Mouse (Mus musculus) hindbrain, embryonic 14.5 days (tissue): Measurements from ENCODE around the gene Gsg1. TPM values are rescaled to one million over a fixed set of nuclear protein-coding genes. Genes with fewer than 3 reads are reported as not detected.
A peak's percentile ranks its signal among the peaks of the same experiment; 100 is the strongest.

Source experiments
- ATAC-seq: fragments of 200-750 bp; cut with Nextera tagmentation; 2 replicates; pipeline ENCODE4 v1.8.0; 2017; ENCODE audit warnings: moderate number of reproducible peaks, mild to moderate bottlenecking, moderate TSS enrichment, moderate library complexity; ENCODE audit not compliant: low FRiP score
- DNase-seq: peaks from one replicate; pipeline ENCODE4 v3.0.0-alpha.2; 2015; ENCODE audit warnings: low spot score
- H3K27ac ChIP-seq: fragments of 300-500 bp; sonication (generic); 2 replicates; pipeline ENCODE4 v1.5.1; 2014; ENCODE audit warnings: mild to moderate bottlenecking, moderate library complexity
- H3K27me3 ChIP-seq: fragments of 300-500 bp; sonication (generic); 2 replicates; pipeline ENCODE4 v1.6.1; 2014; ENCODE audit warnings: mild to moderate bottlenecking, low read length, mixed read lengths; ENCODE audit not compliant: control insufficient read depth, insufficient read depth
- H3K36me3 ChIP-seq: fragments of 300-500 bp; sonication (generic); replicated peaks from 2 replicates; pipeline ENCODE4 v1.6.1; 2014; ENCODE audit not compliant: control insufficient read depth, insufficient read depth
- H3K4me1 ChIP-seq: fragments of 300-500 bp; sonication (generic); replicated peaks from 2 replicates; pipeline ENCODE4 v1.6.1; 2014; ENCODE audit warnings: antibody characterized with exemption, low read length, mixed read lengths; ENCODE audit not compliant: control insufficient read depth, insufficient read depth
- H3K4me2 ChIP-seq: fragments of 300-500 bp; sonication (generic); replicated peaks from 2 replicates; pipeline ENCODE4 v1.6.1; 2014; ENCODE audit warnings: mild to moderate bottlenecking, moderate library complexity
- H3K4me3 ChIP-seq: fragments of 300-500 bp; sonication (generic); replicated peaks from 2 replicates; pipeline ENCODE4 v1.5.1; 2014; ENCODE audit warnings: mild to moderate bottlenecking, low read length
- H3K9ac ChIP-seq: fragments of 300-500 bp; sonication (generic); 2 replicates; pipeline ENCODE4 v1.6.1; 2014
- H3K9me3 ChIP-seq: fragments of 300-500 bp; sonication (generic); 2 replicates; pipeline ENCODE4 v1.6.1; 2016; ENCODE audit warnings: low read length; ENCODE audit not compliant: control insufficient read depth
- WGBS: fragments of 180-500 bp; shearing (Covaris S2); extraction: QIAGEN DNeasy Blood & Tissue Kit; methylation state at CpG from one replicate; pipeline ENCODE4 v1.1.7; 2014; 5-methylcytosine and 5-hydroxymethylcytosine counted together
- polyA plus RNA-seq: library from polyadenylated mRNA; unstranded; fragments of >200 nt; fragmentation: Nextera tagmentation; extraction: Ambion mirVana; gene quantifications from 2 replicates; pipeline ENCODE4 v1.2.1, GENCODE M21; 2014

The Gsg1 gene
- polyA plus RNA-seq, 1 experiment from 2014 or later = 0.15 TPM

- DNase-seq (no peak), ATAC-seq (no peak)
- H3K4me3 ChIP-seq = no peak overlapping the region
- H3K9me3 ChIP-seq = peaks cover 4% of the 10 kb centered on the region; the same call in 1 of the 2 replicates
- H3K36me3 ChIP-seq = no peaks in the 10 kb centered on the region; the same call in 1 of the 2 replicates
- no peaks in the 10 kb centered on the region for H3K27me3 ChIP-seq
- peaks cover 9% of the 10 kb centered on the region; the same call in 1 of the 2 replicates for H3K4me1 ChIP-seq
- no peak overlapping the region for H3K4me2 ChIP-seq
- H3K27ac ChIP-seq = 0 out of 2 replicates have a peak overlapping the region, but pooled peaks have one; percentile 62
- 70% methylated on average over 4 of the region's 4 CpGs for WGBS
- H3K9ac ChIP-seq = no peak overlapping the region
These were observed 49.3 kb downstream of the Gsg1 start for GRCm38 (mm10) chr6:135204869-135205268.

- no peak overlapping the region for H3K4me3 ChIP-seq
- H3K4me2 ChIP-seq = no peak overlapping the region
- no peak overlapping the region for H3K9ac ChIP-seq
- DNase-seq (no peak), ATAC-seq (peak; percentile 55; the same call in 1 of the 2 replicates)
- no peaks in the 10 kb centered on the region for H3K27me3 ChIP-seq
- H3K36me3 ChIP-seq = no peaks in the 10 kb centered on the region
- peak overlapping the region; percentile 62 for H3K27ac ChIP-seq
- H3K9me3 ChIP-seq = peaks cover 4% of the 10 kb centered on the region; the same call in 1 of the 2 replicates
- peaks cover 19% of the 10 kb centered on the region for H3K4me1 ChIP-seq
- WGBS = 56% methylated on average over 6 of the region's 6 CpGs
These were observed 50.4 kb downstream of the Gsg1 start for GRCm38 (mm10) chr6:135203737-135204136.

DNA sequence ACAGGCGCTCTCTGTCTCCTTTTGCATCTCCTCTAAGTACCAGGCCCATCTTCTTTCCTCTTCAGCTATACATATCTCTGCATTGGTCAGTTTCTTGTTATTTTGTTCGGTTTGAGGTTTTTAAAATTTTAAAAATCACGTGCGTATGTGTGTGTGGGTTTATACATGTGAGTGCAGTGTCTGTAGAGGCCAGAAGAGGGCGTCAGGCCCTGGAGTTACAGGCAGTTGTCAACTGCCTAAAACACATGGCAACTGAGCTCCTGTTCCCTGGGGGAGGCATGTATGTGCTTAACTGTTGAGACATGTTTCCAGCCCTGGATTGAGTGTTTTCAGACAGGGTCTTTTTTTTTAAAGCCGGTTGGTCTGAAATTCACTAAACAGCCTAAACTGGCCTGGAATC, 51.5 kb downstream of the Gsg1 start:
- peaks cover 23% of the 10 kb centered on the region for H3K4me1 ChIP-seq
- H3K27ac ChIP-seq = no peak overlapping the region
- no peak for DNase-seq
- no peaks in the 10 kb centered on the region for H3K27me3 ChIP-seq
- no peak for ATAC-seq
- 92% methylated on average over 6 of the region's 6 CpGs for WGBS
- no peak overlapping the region for H3K4me2 ChIP-seq
- H3K9ac ChIP-seq = no peak overlapping the region
- 0 out of 2 replicates have a peak, but pooled peaks cover under 1% of the 10 kb centered on the region for H3K9me3 ChIP-seq
- no peak overlapping the region for H3K4me3 ChIP-seq
- no peaks in the 10 kb centered on the region for H3K36me3 ChIP-seq

- Histone ChIP-seq H3K9ac (no peak overlapping the region), H3K27me3 (no peaks in the 10 kb centered on the region), H3K9me3 (no peaks in the 10 kb centered on the region), H3K27ac (0 out of 2 replicates have a peak overlapping the region, but pooled peaks have one; percentile 20), H3K36me3 (no peaks in the 10 kb centered on the region), H3K4me3 (no peak overlapping the region), H3K4me2 (no peak overlapping the region), H3K4me1 (peaks cover 25% of the 10 kb centered on the region)
- 87% methylated on average over 16 of the region's 16 CpGs for WGBS
- no peak for ATAC-seq
- DNase-seq = no peak
These were observed 53.8 kb downstream of the Gsg1 start for GRCm38 (mm10) chr6:135200122-135200957.

DNA sequence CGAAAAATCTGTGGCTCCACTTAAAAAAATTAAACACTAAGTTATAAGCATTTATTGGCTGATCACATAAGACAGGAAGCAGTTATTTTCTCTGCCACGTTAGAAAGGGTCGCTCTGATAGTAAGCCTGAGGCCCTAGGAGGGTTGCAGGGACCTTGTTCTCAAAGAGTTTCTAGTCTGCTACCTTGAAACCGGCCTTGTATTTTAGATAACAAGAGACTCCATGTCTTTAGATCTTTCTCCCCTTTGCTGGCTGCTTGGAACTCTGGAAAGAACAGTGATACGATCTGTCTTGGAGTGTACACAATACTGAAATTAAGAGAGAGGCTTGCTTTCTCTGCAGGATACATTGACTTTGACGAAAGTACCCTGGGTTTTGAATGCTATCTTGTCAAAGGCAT, 55.4 kb downstream of the Gsg1 start:
- Histone ChIP-seq H3K9me3 (no peaks in the 10 kb centered on the region), H3K4me1 (peaks cover 26% of the 10 kb centered on the region), H3K27ac (peak overlapping the region; percentile 88; the same call in 1 of the 2 replicates), H3K4me3 (peak overlapping the region; percentile 90), H3K4me2 (peak overlapping the region; percentile 96), H3K9ac (peak overlapping the region; percentile 87), H3K27me3 (no peaks in the 10 kb centered on the region), H3K36me3 (no peaks in the 10 kb centered on the region)
- DNase-seq (no peak), ATAC-seq (no peak)
- WGBS = 44% methylated on average over 6 of the region's 6 CpGs

GRCm38 (mm10) chr6:135197921-135198532, 56.1 kb downstream of the Gsg1 start, which contains the start of the genes Fam234b and Hebp1:
TSS of gene Fam234b (plus strand) at chr6:135197977.
TSS of gene Hebp1 (minus strand) at chr6:135198022.
- H3K27ac ChIP-seq = peak within 1 kb of the TSS; percentile 88
- H3K9me3 ChIP-seq = no peaks in the 10 kb centered on the region
- H3K36me3 ChIP-seq = no peaks in the 10 kb centered on the region
- peaks cover 29% of the 10 kb centered on the region for H3K4me1 ChIP-seq
- no peaks in the 10 kb centered on the region for H3K27me3 ChIP-seq
- 2% methylated on average over 52 of the region's 52 CpGs for WGBS
- H3K4me3 ChIP-seq = peak within 1 kb of the TSS; percentile 90
- H3K4me2 ChIP-seq = peak within 1 kb of the TSS; percentile 96
- H3K9ac ChIP-seq = peak within 1 kb of the TSS; percentile 87
- DNase-seq (peak; percentile 82), ATAC-seq (peak; percentile 92)

GRCm38 (mm10) chr6:135197446-135197845, 56.7 kb downstream of the Gsg1 start:
- H3K4me2 ChIP-seq = peak overlapping the region; percentile 96
- 0 out of 2 replicates have a peak, but pooled peaks have one; percentile 7 for ATAC-seq
- H3K9ac ChIP-seq = peak overlapping the region; percentile 87
- H3K27ac ChIP-seq = peak overlapping the region; percentile 88
- DNase-seq = no peak
- H3K4me1 ChIP-seq = peaks cover 29% of the 10 kb centered on the region
- H3K4me3 ChIP-seq = peak overlapping the region; percentile 90
- H3K9me3 ChIP-seq = no peaks in the 10 kb centered on the region
- no peaks in the 10 kb centered on the region for H3K27me3 ChIP-seq
- H3K36me3 ChIP-seq = no peaks in the 10 kb centered on the region
- 13% methylated on average over 7 of the region's 7 CpGs for WGBS

- Histone ChIP-seq H3K9ac (no peak overlapping the region), H3K27me3 (no peaks in the 10 kb centered on the region), H3K9me3 (no peaks in the 10 kb centered on the region), H3K27ac (no peak overlapping the region), H3K36me3 (no peaks in the 10 kb centered on the region), H3K4me3 (no peak overlapping the region), H3K4me1 (peaks cover 29% of the 10 kb centered on the region), H3K4me2 (no peak overlapping the region)
- DNase-seq (no peak), ATAC-seq (no peak)
- WGBS = 82% methylated on average over 8 of the region's 8 CpGs
These were observed 57.4 kb downstream of the Gsg1 start for GRCm38 (mm10) chr6:135196707-135197106.

GRCm38 (mm10) chr6:135194907-135195306, 59.2 kb downstream of the Gsg1 start:
- no peak overlapping the region for H3K27ac ChIP-seq
- H3K4me2 ChIP-seq = no peak overlapping the region
- no peak overlapping the region for H3K9ac ChIP-seq
- ATAC-seq (no peak), DNase-seq (no peak)
- WGBS = 83% methylated on average over 4 of the region's 4 CpGs
- no peaks in the 10 kb centered on the region for H3K27me3 ChIP-seq
- peaks cover 20% of the 10 kb centered on the region for H3K4me1 ChIP-seq
- H3K9me3 ChIP-seq = no peaks in the 10 kb centered on the region
- no peaks in the 10 kb centered on the region for H3K36me3 ChIP-seq
- H3K4me3 ChIP-seq = no peak overlapping the region
